Mouse (Mus musculus) urinary bladder, adult 18-20 months (tissue): Measurements from ENCODE around the gene Snap25.

Experiments
- DNase-seq, 2 experiments: peaks; one replicate each; pipeline ENCODE4 v3.0.0; 2022; ENCODE audit warnings: low spot score in 2 of 2, mixed read lengths in 2 of 2

The Snap25 gene

DNA sequence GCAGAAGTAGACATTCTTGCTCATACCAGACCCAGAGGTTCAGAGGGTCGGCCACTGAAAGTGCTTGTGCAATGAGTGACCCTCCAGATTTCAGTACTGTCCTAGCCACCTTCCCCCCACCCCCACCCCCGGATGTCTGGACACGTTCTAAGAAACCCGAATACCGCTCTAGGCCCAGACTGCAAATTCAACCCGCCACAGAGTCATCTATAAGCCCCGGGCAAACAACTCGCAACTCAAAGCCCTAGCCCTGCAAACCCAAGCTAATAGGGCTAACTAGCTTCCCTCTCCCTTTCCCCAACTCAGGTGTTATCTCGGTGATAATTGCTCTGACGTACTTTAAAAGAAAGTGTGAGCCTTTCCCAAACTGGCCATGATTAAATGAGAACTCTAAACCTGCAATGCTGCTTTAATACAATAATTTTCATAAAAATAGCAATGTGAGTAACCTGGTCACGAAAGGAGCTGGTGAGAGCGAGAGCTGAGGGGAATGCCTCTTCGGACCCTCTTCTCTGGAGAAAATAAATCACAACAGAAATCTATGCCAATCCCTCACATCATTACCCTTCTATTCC lies 725 bp upstream of the Snap25 start:
- peak in 1 of 2 experiments; percentile 21 for DNase-seq

GRCm38 (mm10) chr2:136714008-136714411 lies 757 bp downstream of the Snap25 start:
- peak; percentile 64 to 80 for DNase-seq

GRCm38 (mm10) chr2:136715531-136715930 lies 2.3 kb downstream of the Snap25 start:
- no peak for DNase-seq

DNA sequence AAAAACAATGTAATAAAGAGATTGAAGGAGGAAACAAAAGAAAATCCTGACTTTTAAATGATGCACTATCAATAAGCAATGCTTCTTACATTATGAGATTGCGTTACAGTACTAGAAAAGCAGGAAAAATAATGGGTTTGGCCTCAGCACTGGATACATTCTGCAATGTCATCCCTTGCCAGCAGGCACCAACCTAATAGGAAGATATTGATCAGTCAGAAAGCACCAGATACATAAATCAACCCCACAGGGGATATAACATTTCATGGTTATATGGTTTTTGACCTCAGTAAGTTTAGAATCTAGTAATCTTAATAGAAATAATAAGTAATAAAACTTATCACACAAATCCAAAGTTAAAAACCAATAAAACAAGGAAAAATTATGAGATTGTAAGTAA lies 3.1 kb downstream of the Snap25 start:
- DNase-seq = no peak

DNA sequence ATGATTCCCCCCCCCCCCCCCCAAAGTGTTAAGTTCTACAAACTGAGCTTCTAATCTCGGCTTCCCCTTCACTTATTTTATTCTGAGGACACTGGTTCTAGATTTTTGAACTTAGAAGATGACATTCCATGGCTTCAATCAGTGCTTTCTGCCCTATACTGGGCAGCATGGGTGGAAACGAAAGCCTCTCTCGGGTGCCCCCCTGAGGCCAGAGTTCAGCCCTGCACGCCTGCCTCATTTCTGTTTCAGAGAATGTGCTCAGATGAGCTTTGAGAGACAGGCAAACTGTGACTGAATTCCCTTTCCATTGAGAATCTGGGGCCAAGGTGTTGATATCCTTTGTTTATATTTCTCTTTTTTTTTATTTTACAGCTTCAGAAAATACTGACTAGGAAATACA lies 7.0 kb downstream of the Snap25 start:
- peak; percentile 49 to 67 for DNase-seq

- no peak for DNase-seq
Observed at GRCm38 (mm10) chr2:136738260-136738659, 25.0 kb downstream of the Snap25 start.

- DNase-seq = no peak
Observed at GRCm38 (mm10) chr2:136742230-136742629, 29.0 kb downstream of the Snap25 start.

DNA sequence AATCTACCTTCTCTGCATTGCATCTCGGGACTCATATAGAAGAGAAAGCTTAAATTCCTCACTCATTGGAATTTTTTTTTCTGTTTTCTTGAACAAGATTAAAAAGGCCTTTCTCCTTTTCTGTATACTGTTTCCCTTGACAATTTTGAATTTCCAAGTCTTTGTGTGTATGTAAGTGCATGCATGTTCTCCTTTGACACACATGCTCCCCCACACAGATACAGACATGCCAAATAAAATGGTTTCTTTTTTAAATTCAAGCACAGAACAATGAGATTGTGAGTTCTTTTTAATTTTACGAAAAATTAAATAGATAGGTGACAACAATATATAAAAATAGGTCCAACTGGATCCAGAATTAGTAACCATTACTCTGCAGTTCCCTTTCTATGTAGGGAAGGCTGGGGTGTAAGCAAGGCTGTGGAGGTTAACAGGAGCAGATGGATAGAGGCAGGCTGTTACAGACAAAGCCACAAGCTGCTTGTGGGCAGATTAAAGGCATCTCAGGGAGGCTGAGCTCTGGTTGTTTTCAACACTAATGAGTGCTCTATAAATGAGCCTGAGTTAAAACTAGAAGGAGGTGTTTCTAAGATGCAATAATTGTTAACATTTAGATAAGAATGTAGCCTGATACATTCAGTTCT lies 31.6 kb downstream of the Snap25 start:
- no peak for DNase-seq

DNA sequence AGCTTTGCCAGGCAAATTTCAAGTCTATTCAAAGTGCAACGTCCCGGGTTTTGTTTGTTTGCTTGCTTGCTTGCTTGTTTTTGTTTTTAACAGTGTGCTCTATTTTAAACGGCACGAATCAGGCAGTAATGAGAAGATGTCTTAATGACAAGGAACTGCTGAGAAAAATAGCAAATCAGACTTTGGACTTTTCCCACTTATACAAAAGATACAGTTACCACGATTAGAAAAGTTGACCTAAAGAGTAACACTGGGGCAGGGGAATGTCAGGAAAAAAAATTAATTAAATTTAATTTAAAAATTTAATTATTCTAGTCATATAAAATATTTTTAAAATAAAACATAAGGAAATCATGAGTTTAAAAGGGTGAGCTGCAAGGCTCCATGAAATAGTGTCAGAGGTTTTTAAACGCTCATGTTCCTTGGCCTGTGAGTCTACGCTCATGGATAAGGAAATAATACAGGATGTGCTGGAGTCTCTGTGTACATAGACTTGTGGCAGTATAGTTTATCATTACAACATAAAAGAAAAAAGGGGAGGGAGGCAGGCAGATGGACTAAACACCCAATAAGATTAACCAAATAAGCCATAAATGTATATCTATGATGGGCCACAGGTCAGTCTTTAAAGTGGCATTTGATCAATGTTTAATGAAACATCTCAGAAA lies 32.2 kb downstream of the Snap25 start:
- DNase-seq = no peak

DNA sequence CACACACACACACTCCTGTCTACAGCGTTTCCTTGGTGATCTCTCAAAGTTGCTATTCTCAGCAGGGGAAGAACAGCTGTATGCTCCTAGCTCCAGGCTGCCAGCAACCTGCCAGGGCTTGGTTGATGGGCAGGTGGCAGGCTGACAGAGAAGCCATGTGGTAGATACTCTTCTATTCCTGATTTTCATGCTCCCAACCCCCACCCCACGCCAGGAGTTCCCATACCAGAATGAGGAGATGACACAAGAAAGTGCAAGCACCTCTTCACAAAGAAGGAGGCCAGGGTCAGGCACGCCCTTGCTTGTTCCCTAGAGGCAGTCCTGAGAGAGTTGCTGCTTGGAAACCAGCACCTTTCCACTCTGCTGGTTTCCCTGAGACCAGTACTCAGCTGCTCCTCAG lies 40.4 kb downstream of the Snap25 start:
- no peak for DNase-seq

GRCm38 (mm10) chr2:136758809-136759551 lies 45.7 kb downstream of the Snap25 start:
- DNase-seq = no peak

- DNase-seq = no peak
Observed at GRCm38 (mm10) chr2:136778156-136778555, 64.9 kb downstream of the Snap25 start.

DNA sequence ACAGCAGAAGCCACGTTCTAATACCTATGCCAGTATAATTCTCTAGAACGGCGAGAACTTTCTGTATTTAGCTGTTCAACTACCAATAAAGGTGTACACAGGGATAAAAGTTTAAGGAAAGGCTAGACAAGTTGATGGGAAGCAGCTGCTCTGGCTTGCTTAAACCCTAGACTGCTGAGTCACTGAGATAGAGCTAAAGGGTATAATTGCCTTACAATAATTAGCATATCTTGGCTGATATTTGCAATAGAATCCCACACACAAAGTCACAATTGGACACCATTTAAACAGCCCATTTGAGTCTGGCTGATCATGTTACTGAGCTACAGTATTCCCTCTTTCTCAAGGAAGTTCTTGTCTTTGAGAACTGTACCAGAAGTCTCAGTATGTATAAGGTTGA lies 65.4 kb downstream of the Snap25 start:
- no peak for DNase-seq

GRCm38 (mm10) chr2:136780268-136780667 lies 67.0 kb downstream of the Snap25 start:
- DNase-seq = no peak

DNA sequence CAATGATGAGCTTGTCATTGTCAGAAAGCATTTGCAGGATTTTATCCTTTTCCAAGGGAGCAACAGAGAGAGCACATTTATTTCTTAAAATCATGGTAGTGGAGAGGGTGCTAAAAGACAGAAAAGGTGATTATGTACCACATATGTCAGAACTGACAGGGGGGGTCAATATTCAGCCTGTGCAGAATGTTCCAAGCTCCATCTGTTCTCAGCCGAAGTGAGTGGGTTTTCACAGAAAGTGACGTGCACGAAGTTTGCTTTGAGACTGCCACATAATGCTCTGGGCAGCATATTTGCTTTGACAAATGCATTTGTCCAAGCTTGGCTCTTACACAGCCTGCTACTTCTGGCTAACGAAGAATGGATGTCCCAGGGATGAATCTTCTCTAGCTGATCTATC lies 71.1 kb downstream of the Snap25 start:
- DNase-seq = no peak

DNA sequence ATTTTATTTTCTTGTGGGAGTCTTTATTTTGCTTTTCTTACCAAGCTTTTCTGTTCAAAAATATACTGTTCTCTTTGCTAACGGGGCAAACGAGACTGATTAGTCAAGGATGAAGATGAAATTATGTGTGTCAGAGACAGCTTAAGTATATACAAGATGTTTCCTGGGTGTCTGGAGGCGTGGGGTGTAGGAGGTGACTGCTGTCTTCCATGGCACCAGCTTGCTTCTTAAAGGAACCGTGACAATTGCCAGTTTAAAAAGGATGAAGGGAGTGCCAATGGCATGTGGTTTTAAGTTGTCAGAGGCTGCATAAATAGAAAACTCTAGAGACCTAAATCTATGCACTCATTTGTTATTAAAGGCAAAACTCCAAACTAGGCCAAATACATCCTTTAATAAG lies 75.1 kb downstream of the Snap25 start:
- no peak for DNase-seq

DNA sequence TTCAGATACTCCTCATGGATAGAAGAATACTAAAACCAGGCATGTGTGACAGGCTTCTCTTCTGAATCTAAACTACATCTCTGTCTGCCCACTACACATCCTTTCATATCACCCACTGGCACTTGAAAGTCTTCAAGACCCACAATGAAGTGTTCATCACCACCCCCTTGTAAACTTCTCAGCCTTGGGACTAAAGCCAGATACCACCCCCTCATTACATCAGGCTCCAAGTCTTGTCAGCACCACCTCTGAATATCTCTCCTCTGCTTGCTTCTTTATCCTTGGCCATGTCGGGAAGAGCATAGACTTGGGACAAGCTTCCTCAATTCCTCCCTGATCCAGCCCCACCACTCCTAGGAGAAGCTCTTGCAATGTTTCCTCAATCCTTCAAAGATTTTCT lies 83.3 kb downstream of the Snap25 start:
- DNase-seq = no peak

GRCm38 (mm10) chr2:136798887-136799430 lies 85.7 kb downstream of the Snap25 start:
- DNase-seq = no peak

DNA sequence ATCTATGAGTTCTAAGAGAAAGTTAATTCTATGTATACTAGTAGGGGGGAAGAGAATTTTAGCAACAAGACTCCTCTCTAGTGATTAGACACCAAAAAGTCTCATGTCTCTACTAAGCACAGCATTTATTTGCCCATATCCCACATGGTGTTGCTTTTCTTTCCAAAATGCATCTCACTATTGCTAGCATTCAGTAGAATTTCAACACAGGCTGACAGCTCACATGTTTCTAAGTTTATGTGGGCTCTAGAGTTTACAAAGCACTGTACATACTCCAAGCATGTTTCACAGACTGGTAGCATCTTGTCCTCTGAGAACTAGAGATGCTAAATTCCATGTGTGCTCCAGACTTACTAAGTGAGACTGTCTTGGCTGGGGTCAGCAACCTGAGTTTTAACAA lies 87.8 kb downstream of the Snap25 start:
- no peak for DNase-seq

GRCm38 (mm10) chr2:136802076-136802475 lies 88.8 kb downstream of the Snap25 start:
- no peak for DNase-seq

DNA sequence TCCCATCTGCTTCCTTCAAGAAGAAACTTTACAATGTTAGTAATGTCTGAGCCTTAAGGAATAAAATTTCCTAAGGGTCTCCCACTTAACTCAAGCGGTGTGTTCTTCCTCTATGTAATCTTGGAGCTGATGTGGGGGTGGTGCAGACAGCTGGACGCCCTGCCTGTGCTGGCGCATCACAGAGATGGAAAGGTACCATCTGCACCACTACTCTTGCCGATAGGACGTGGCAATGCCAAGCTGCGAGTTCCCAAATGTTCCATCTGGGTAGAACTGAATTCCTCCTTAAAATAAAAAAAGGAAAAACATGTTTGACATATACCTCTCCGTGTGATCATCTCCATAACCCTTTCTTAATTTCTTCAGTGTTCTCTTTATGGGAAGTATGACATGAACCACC lies 89.9 kb downstream of the Snap25 start:
- DNase-seq = no peak

DNA sequence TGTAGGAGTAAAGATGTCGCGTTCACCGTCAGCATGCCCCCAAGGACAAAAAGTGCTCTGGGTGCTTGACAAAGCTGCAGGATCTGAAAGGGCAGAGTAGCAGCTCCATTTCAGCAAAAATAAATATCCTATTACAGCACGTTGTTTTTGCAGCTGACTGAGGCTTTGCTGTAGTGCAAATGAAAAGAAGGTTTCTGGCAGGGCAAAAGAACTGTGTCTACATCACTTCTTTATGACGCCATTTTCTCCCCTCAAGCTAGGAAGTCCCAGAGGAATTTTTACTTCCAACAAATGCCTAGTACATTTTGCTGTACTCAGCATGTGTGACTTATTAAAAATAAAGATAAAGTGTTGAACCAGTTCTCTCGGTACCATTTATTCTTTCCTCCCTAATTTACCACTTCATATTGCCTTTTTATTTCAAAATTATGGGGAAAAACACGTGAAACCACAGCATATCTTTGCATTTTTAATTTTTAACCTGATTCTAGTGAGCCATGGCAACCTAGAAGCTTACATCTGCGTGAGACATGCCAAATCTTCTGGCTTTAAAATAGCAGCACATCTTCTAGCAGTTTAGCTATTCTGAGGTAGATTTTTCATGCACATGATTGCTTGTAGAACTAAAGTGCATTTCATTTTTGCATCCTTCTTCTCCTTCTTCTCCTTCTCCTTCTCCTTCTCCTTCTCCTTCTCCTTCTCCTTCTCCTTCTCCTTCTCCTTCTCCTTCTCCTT lies 94.9 kb downstream of the Snap25 start:
- no peak for DNase-seq
